Mouse (Mus musculus) CH12.LX (cell line): ENCODE results near the gene Scel. TPM values are rescaled to one million over a fixed set of nuclear protein-coding genes. Genes with fewer than 3 reads are reported as not detected.

Experiments used
- DNase-seq: peaks from one replicate; pipeline ENCODE4 v3.0.0-alpha.2; 2013; ENCODE audit errors: extremely low read depth
- H3K27ac ChIP-seq: 2 replicates; pipeline ENCODE4 v1.5.1; 2012; ENCODE audit warnings: low read depth, mild to moderate bottlenecking, control low read depth, moderate library complexity; ENCODE audit not compliant: insufficient read depth
- H3K27me3 ChIP-seq: replicated peaks from 2 replicates; pipeline ENCODE3; 2012; ENCODE audit warnings: inconsistent platforms
- H3K36me3 ChIP-seq, 2 experiments: replicated peaks in 1 of 2; 2 replicates each; pipeline versions ENCODE3 to v1.6.1; 2012; ENCODE audit warnings: inconsistent platforms in 1 of 2, low read length in 1 of 2, mild to moderate bottlenecking in 1 of 2, mixed read lengths in 1 of 2, moderate library complexity in 1 of 2; ENCODE audit not compliant: control insufficient read depth in 1 of 2, insufficient read depth in 1 of 2
- H3K4me1 ChIP-seq, 2 experiments: 2 replicates each; pipeline ENCODE4 v1.6.1; 2012; ENCODE audit warnings: inconsistent platforms in 1 of 2, moderate library complexity in 1 of 2; ENCODE audit not compliant: insufficient read depth in 2 of 2, control insufficient read depth in 1 of 2
- H3K4me2 ChIP-seq: 2 replicates; pipeline ENCODE4 v1.6.1; 2012; ENCODE audit warnings: low read depth, mild to moderate bottlenecking, control low read depth; ENCODE audit not compliant: poor library complexity, insufficient read depth, severe bottlenecking
- H3K4me3 ChIP-seq, 3 experiments: fragments of 150-350 bp in 1 of 3; sonication (generic) in 1 of 3; replicated peaks in 1 of 3; 2 replicates each; pipeline versions ENCODE3 to v1.5.1; 2011 to 2012; ENCODE audit warnings: low read depth in 2 of 3, low read length in 2 of 3, mild to moderate bottlenecking in 2 of 3, moderate library complexity in 2 of 3, control low read depth in 1 of 3, improper control_type of control experiment in 1 of 3, inconsistent platforms in 1 of 3, mixed read lengths in 1 of 3; ENCODE audit not compliant: poor library complexity in 1 of 3
- H3K79me2 ChIP-seq: replicated peaks from 2 replicates; pipeline ENCODE4 v1.6.1; 2012; ENCODE audit warnings: mild to moderate bottlenecking, moderate library complexity; ENCODE audit not compliant: control insufficient read depth, poor library complexity, insufficient read depth, severe bottlenecking; ENCODE audit errors: extremely low read depth
- H3K9ac ChIP-seq: 2 replicates; pipeline ENCODE4 v1.6.1; 2012; ENCODE audit warnings: low read depth, mild to moderate bottlenecking, control low read depth, moderate library complexity; ENCODE audit not compliant: insufficient read depth
- H3K9me3 ChIP-seq: replicated peaks from 2 replicates; pipeline ENCODE3; 2012; ENCODE audit warnings: low read length, inconsistent platforms, mixed read lengths
- BHLHE40 ChIP-seq: IDR thresholded peaks from 2 replicates; pipeline ENCODE4 v1.6.1; 2011; ENCODE audit warnings: mild to moderate bottlenecking, low read depth, low read length, improper control_type of control experiment
- ELF1 ChIP-seq: IDR thresholded peaks from 2 replicates; pipeline ENCODE4 v1.6.1; 2014; ENCODE audit warnings: low read depth, mild to moderate bottlenecking, inconsistent platforms, low read length, improper control_type of control experiment
- EP300 ChIP-seq: IDR thresholded peaks from 2 replicates; pipeline ENCODE4 v1.6.1; 2011; ENCODE audit warnings: low read length, improper control_type of control experiment
- ETS1 ChIP-seq: conservative IDR thresholded peaks from 2 replicates; pipeline ENCODE4 v1.6.1; 2012; ENCODE audit warnings: low read depth, mild to moderate bottlenecking, inconsistent platforms, low read length, improper control_type of control experiment, moderate library complexity
- IRF4 ChIP-seq: IDR thresholded peaks from 2 replicates; pipeline ENCODE4 v1.6.1; 2014; ENCODE audit warnings: low read depth, mild to moderate bottlenecking, inconsistent platforms, low read length, improper control_type of control experiment
- JUND ChIP-seq: conservative IDR thresholded peaks from 2 replicates; pipeline ENCODE4 v1.6.1; 2011; ENCODE audit warnings: low read depth, low read length, improper control_type of control experiment
- KAT2A ChIP-seq: IDR thresholded peaks from 2 replicates; pipeline ENCODE4 v1.6.1; 2012; ENCODE audit warnings: low read length, improper control_type of control experiment, inconsistent platforms; ENCODE audit not compliant: insufficient replicate concordance
- MAX ChIP-seq: IDR thresholded peaks from 2 replicates; pipeline ENCODE4 v1.6.1; 2011; ENCODE audit warnings: low read length, improper control_type of control experiment
- MAZ ChIP-seq: IDR thresholded peaks from 2 replicates; pipeline ENCODE4 v1.6.1; 2012; ENCODE audit warnings: low read depth, mild to moderate bottlenecking, inconsistent platforms, low read length, improper control_type of control experiment, moderate library complexity
- MEF2A ChIP-seq: IDR thresholded peaks from 2 replicates; pipeline ENCODE4 v1.6.1; 2014; ENCODE audit warnings: low read depth, mild to moderate bottlenecking, inconsistent platforms, low read length, improper control_type of control experiment, borderline replicate concordance
- MYC ChIP-seq: IDR thresholded peaks from 2 replicates; pipeline ENCODE4 v1.6.1; 2011; ENCODE audit warnings: low read depth, mild to moderate bottlenecking, improper control_type of control experiment, low read length
- NELFE ChIP-seq: IDR thresholded peaks from 2 replicates; pipeline ENCODE4 v1.6.1; 2011; ENCODE audit warnings: low read depth, low read length, improper control_type of control experiment
- NRF1 ChIP-seq: IDR thresholded peaks from 2 replicates; pipeline ENCODE4 v1.6.1; 2014; ENCODE audit warnings: low read depth, mild to moderate bottlenecking, inconsistent platforms, low read length, improper control_type of control experiment, moderate library complexity
- PAX5 ChIP-seq: IDR thresholded peaks from 2 replicates; pipeline ENCODE4 v1.6.1; 2012; ENCODE audit warnings: low read length, inconsistent platforms, mixed read lengths
- SIN3A ChIP-seq: IDR thresholded peaks from 2 replicates; pipeline ENCODE4 v1.6.1; 2012; ENCODE audit warnings: low read length, improper control_type of control experiment, inconsistent platforms
- ZC3H11A ChIP-seq: IDR thresholded peaks from 2 replicates; pipeline ENCODE4 v1.6.1; 2012; ENCODE audit warnings: low read depth, mild to moderate bottlenecking, inconsistent platforms, low read length, improper control_type of control experiment
- ZKSCAN1 ChIP-seq: IDR thresholded peaks from 2 replicates; pipeline ENCODE4 v1.6.1; 2012; ENCODE audit warnings: low read depth, inconsistent platforms, low read length, improper control_type of control experiment, borderline replicate concordance
- ZNF384 ChIP-seq: IDR thresholded peaks from 2 replicates; pipeline ENCODE4 v1.6.1; 2012; ENCODE audit warnings: low read depth, low read length, improper control_type of control experiment, inconsistent platforms
- dilution Hi-C: fragments of 300-500 bp; cut with MboI; formaldehyde crosslinking; loops from 2 replicates; pipeline ENCODE4 v1.14.3; 2020; ENCODE audit warnings: low sequenced_read_pairs; ENCODE audit not compliant: extremely low pct_unique_long_range_greater_than_20kb, extremely low pct_ligation_motif_present
- in situ Hi-C: fragments of 300-500 bp; cut with MboI; formaldehyde crosslinking; loops from 3 replicates; pipeline ENCODE4 v1.14.3; 2019; ENCODE audit warnings: low sequenced_read_pairs, low pct_ligation_motif_present, low pct_unique_long_range_greater_than_20kb, mixed read lengths
- polyA plus RNA-seq: library from polyadenylated mRNA; unstranded; fragments of >175 nt; gene quantifications from 2 replicates; pipeline ENCODE4 v1.2.1, GENCODE M21; 2012; ENCODE audit warnings: low read depth; ENCODE audit not compliant: insufficient read length
- total RNA-seq, 2 experiments: library from RNA; depleted of rRNA; stranded (reverse); fragments of 300-350 nt in 1 of 2; fragments of >200 nt in 1 of 2; gene quantifications; 2 replicates each; pipeline ENCODE4 v1.2.3; 2012 to 2014

Scel gene
- total and polyA plus RNA-seq, 3 experiments = 0.04 to 0.31 (median 0.31) TPM

- Histone ChIP-seq H3K27ac (peak overlapping the region; percentile 95), H3K4me3 (peak overlapping the region in 2 of 3 experiments; percentile 31 to 54), H3K36me3 (no peaks in the 10 kb centered on the region), H3K27me3 (no peaks in the 10 kb centered on the region), H3K79me2 (no peaks in the 10 kb centered on the region), H3K4me2 (peak overlapping the region; percentile 87), H3K4me1 (peaks cover 21 to 47% of the 10 kb centered on the region in 2 experiments), H3K9me3 (no peaks in the 10 kb centered on the region), H3K9ac (peak overlapping the region; percentile 50; the same call in 1 of the 2 replicates)
- TF ChIP-seq IRF4 = peak; percentile 56
- TF ChIP-seq ETS1 = peak; percentile 29; the same call in 1 of the 2 replicates
- no peak for TF ChIP-seq JUND
- peak; percentile 93 for TF ChIP-seq ZNF384
- dilution Hi-C loops = no loop called here
- DNase-seq = peak; percentile 58
- in situ Hi-C loops = no loop called here
Measured at GRCm38 (mm10) chr14:103477281-103477680, 35.9 kb upstream of the Scel start.

GRCm38 (mm10) chr14:103477959-103478358, 35.2 kb upstream of the Scel start:
- Histone ChIP-seq H3K4me2 (peak overlapping the region; percentile 45; the same call in 1 of the 2 replicates), H3K79me2 (no peaks in the 10 kb centered on the region), H3K4me3 (no peak overlapping the region), H3K36me3 (no peaks in the 10 kb centered on the region), H3K9ac (peak overlapping the region; percentile 50; the same call in 1 of the 2 replicates), H3K9me3 (no peaks in the 10 kb centered on the region), H3K27ac (no peak overlapping the region), H3K27me3 (no peaks in the 10 kb centered on the region), H3K4me1 (peaks cover 21 to 44% of the 10 kb centered on the region in 2 experiments)
- in situ Hi-C loops = no loop called here
- TF ChIP-seq ELF1 (0 out of 2 replicates have a peak, but pooled peaks have one; percentile 33), SIN3A (peak; percentile 39; the same call in 1 of the 2 replicates), ETS1 (peak; percentile 68), NRF1 (no peak), PAX5 (no peak), NELFE (no peak), JUND (no peak; the same call in 1 of the 2 replicates), MYC (peak; percentile 90), ZNF384 (peak; percentile 81), EP300 (peak; percentile 92), MAX (peak; percentile 34; the same call in 1 of the 2 replicates), MEF2A (peak; percentile 63; the same call in 1 of the 2 replicates), MAZ (peak; percentile 63; the same call in 1 of the 2 replicates), ZKSCAN1 (no peak), KAT2A (no peak), ZC3H11A (no peak), IRF4 (peak; percentile 92), BHLHE40 (0 out of 2 replicates have a peak, but pooled peaks have one; percentile 42)
- dilution Hi-C loops = no loop called here
- peak; percentile 69 for DNase-seq
